Mouse (Mus musculus) left cerebral cortex, adult 9 months (tissue): ENCODE data around the gene Dxo.

Experiments used
- DNase-seq, 2 experiments: peaks; one replicate each; pipeline ENCODE4 v3.0.0; 2022; ENCODE audit warnings: low spot score in 2 of 2

The Dxo gene

GRCm38 (mm10) chr17:34836155-34836855 lies 514 bp upstream of the Dxo start:
- no peak for DNase-seq

- no peak for DNase-seq
These were observed 875 bp downstream of the Dxo start for GRCm38 (mm10) chr17:34837464-34838324.

GRCm38 (mm10) chr17:34838785-34839184 lies 2.0 kb downstream of the Dxo start:
- DNase-seq = no peak

- no peak for DNase-seq
These were observed 4.0 kb downstream of the Dxo start for GRCm38 (mm10) chr17:34840736-34841307.

- no peak for DNase-seq
These were observed 8.1 kb downstream of the Dxo start for GRCm38 (mm10) chr17:34844884-34845283.

- DNase-seq = no peak
These were observed 10.4 kb downstream of the Dxo start for GRCm38 (mm10) chr17:34847192-34847591.

GRCm38 (mm10) chr17:34847615-34848014 lies 10.8 kb downstream of the Dxo start:
- DNase-seq = no peak

- peak; percentile 92 to 97 for DNase-seq
These were observed 13.1 kb downstream of the Dxo start, which contains the start of the genes Skiv2l and Nelfe for GRCm38 (mm10) chr17:34849722-34850516. Gene Skiv2l (minus strand): TSS chr17:34850210. Gene Nelfe (plus strand): TSS chr17:34850391.

- no peak for DNase-seq
These were observed 13.8 kb downstream of the Dxo start for GRCm38 (mm10) chr17:34850517-34851125.

- DNase-seq = no peak
These were observed 16.7 kb downstream of the Dxo start for GRCm38 (mm10) chr17:34853511-34853910.

GRCm38 (mm10) chr17:34854761-34855160 lies 17.9 kb downstream of the Dxo start:
- DNase-seq = no peak

- DNase-seq = no peak
These were observed 19.0 kb downstream of the Dxo start for GRCm38 (mm10) chr17:34855825-34856224.

- DNase-seq = no peak
These were observed 21.9 kb downstream of the Dxo start for GRCm38 (mm10) chr17:34858670-34859069.

GRCm38 (mm10) chr17:34860514-34860913 lies 23.7 kb downstream of the Dxo start:
- DNase-seq = no peak

GRCm38 (mm10) chr17:34861704-34862415 lies 25.0 kb downstream of the Dxo start:
- no peak for DNase-seq

- no peak for DNase-seq
These were observed 25.7 kb downstream of the Dxo start, which contains the start of gene Cfb for GRCm38 (mm10) chr17:34862416-34863081. Gene Cfb (minus strand): TSS chr17:34862518.

- no peak for DNase-seq
These were observed 29.2 kb downstream of the Dxo start for GRCm38 (mm10) chr17:34865981-34866380.

- DNase-seq = no peak
These were observed 37.5 kb downstream of the Dxo start for GRCm38 (mm10) chr17:34874321-34874720.

- DNase-seq = no peak
These were observed 42.6 kb downstream of the Dxo start, which contains the start of gene Zbtb12 for GRCm38 (mm10) chr17:34879336-34879879. Gene Zbtb12 (plus strand): TSS chr17:34879483.

- no peak for DNase-seq
These were observed 44.3 kb downstream of the Dxo start for GRCm38 (mm10) chr17:34881166-34881565.
